Mouse (Mus musculus) regulatory T cell (primary cell): ENCODE results near the gene 9130008F23Rik.

Experiments used
- in situ Hi-C: fragments of 300-600 bp; cut with MboI, MseI; formaldehyde crosslinking; loops from one replicate; pipeline ENCODE4 v1.15.1; 2025; ENCODE audit warnings: high pct_unique_total_duplicates

The 9130008F23Rik gene

GRCm38 (mm10) chr17:40879924-40880691 is at the start of gene 9130008F23Rik:
Gene 9130008F23Rik (minus strand): TSS chr17:40880559.
- in situ Hi-C loops: no loop called here

GRCm38 (mm10) chr17:40915499-40915898 is 35.1 kb upstream of the 9130008F23Rik start:
- in situ Hi-C loops: no loop called here

- in situ Hi-C loops: no loop called here
Measured at GRCm38 (mm10) chr17:40914250-40914649, 33.9 kb upstream of the 9130008F23Rik start, which contains the start of gene Glyatl3. Gene Glyatl3 (minus strand): TSS chr17:40914350.

- in situ Hi-C loops: no loop called here
Measured at GRCm38 (mm10) chr17:40904721-40905154, 24.4 kb upstream of the 9130008F23Rik start.

GRCm38 (mm10) chr17:40904056-40904597 is 23.8 kb upstream of the 9130008F23Rik start:
- in situ Hi-C loops: no loop called here

GRCm38 (mm10) chr17:40903345-40903744 is 23.0 kb upstream of the 9130008F23Rik start:
- in situ Hi-C loops: no loop called here

GRCm38 (mm10) chr17:40899783-40900363 is 19.5 kb upstream of the 9130008F23Rik start:
- in situ Hi-C loops: no loop called here

- in situ Hi-C loops: no loop called here
Measured at GRCm38 (mm10) chr17:40896863-40897262, 16.5 kb upstream of the 9130008F23Rik start.

- in situ Hi-C loops: no loop called here
Measured at GRCm38 (mm10) chr17:40887849-40888536, 7.6 kb upstream of the 9130008F23Rik start.

GRCm38 (mm10) chr17:40885155-40885554 is 4.8 kb upstream of the 9130008F23Rik start:
- in situ Hi-C loops: no loop called here

- in situ Hi-C loops: no loop called here
Measured at GRCm38 (mm10) chr17:40882172-40882571, 1.8 kb upstream of the 9130008F23Rik start.

- in situ Hi-C loops: no loop called here
Measured at GRCm38 (mm10) chr17:40879528-40879923, 833 bp downstream of the 9130008F23Rik start.

- in situ Hi-C loops: no loop called here
Measured at GRCm38 (mm10) chr17:40877741-40878140, 2.6 kb downstream of the 9130008F23Rik start.

GRCm38 (mm10) chr17:40875568-40875967 is 4.8 kb downstream of the 9130008F23Rik start:
- in situ Hi-C loops: no loop called here

GRCm38 (mm10) chr17:40874701-40875100 is 5.7 kb downstream of the 9130008F23Rik start:
- in situ Hi-C loops: loop anchor here (25.0 kb wide), 1 partner anchor 813 kb away; no protein-coding TSS in a partner anchor

GRCm38 (mm10) chr17:40873582-40874011 is 6.8 kb downstream of the 9130008F23Rik start:
- in situ Hi-C loops: loop anchor here (25.0 kb wide), 1 partner anchor 814 kb away; no protein-coding TSS in a partner anchor

- in situ Hi-C loops: loop anchor here (25.0 kb wide), 1 partner anchor 815 kb away; no protein-coding TSS in a partner anchor
Measured at GRCm38 (mm10) chr17:40872626-40873025, 7.7 kb downstream of the 9130008F23Rik start.

GRCm38 (mm10) chr17:40868952-40869747 is 11.2 kb downstream of the 9130008F23Rik start:
- in situ Hi-C loops: loop anchor here (25.0 kb wide), 1 partner anchor 818 kb away; no protein-coding TSS in a partner anchor

GRCm38 (mm10) chr17:40855065-40855464 is 25.3 kb downstream of the 9130008F23Rik start:
- in situ Hi-C loops: loop anchor here (25.0 kb wide), 1 partner anchor 832 kb away; no protein-coding TSS in a partner anchor

- in situ Hi-C loops: no loop called here
Measured at GRCm38 (mm10) chr17:40837308-40837707, 43.1 kb downstream of the 9130008F23Rik start.

GRCm38 (mm10) chr17:40831870-40832269 is 48.5 kb downstream of the 9130008F23Rik start:
- in situ Hi-C loops: no loop called here
